Mouse (Mus musculus) limb, embryonic 11.5 days (tissue): ENCODE results near the gene Lpp. TPM values are rescaled to one million over a fixed set of nuclear protein-coding genes. Genes with fewer than 3 reads are reported as not detected.

ENCODE experiments used
- ATAC-seq: fragments of 200-750 bp; cut with Nextera tagmentation; 2 replicates; pipeline ENCODE4 v1.8.0; 2017; ENCODE audit warnings: low read depth; ENCODE audit not compliant: insufficient number of reproducible peaks, low FRiP score, low TSS enrichment
- DNase-seq: peaks from one replicate; pipeline ENCODE4 v3.0.0-alpha.2; 2015; ENCODE audit warnings: low spot score
- H3K27ac ChIP-seq: fragments of 300-500 bp; sonication (generic); replicated peaks from 2 replicates; pipeline ENCODE4 v1.5.1; 2014; ENCODE audit warnings: low read depth, mild to moderate bottlenecking, low read length
- H3K27me3 ChIP-seq: fragments of 300-500 bp; sonication (generic); 2 replicates; pipeline ENCODE4 v1.6.1; 2014; ENCODE audit warnings: mild to moderate bottlenecking, low read length, mixed read lengths; ENCODE audit not compliant: control insufficient read depth, insufficient read depth
- H3K36me3 ChIP-seq: fragments of 300-500 bp; sonication (generic); 2 replicates; pipeline ENCODE4 v1.6.1; 2014; ENCODE audit warnings: mild to moderate bottlenecking, low read length, moderate library complexity, mixed read lengths; ENCODE audit not compliant: control insufficient read depth, insufficient read depth
- H3K4me1 ChIP-seq: fragments of 300-500 bp; sonication (generic); 2 replicates; pipeline ENCODE4 v1.6.1; 2014; ENCODE audit warnings: low read length, mixed read lengths; ENCODE audit not compliant: control insufficient read depth, insufficient read depth
- H3K4me2 ChIP-seq: fragments of 300-500 bp; sonication (generic); 2 replicates; pipeline ENCODE4 v1.6.1; 2014; ENCODE audit warnings: low read depth, mild to moderate bottlenecking, moderate library complexity; ENCODE audit not compliant: severe bottlenecking
- H3K4me3 ChIP-seq: fragments of 300-500 bp; sonication (generic); 2 replicates; pipeline ENCODE4 v1.5.1; 2014; ENCODE audit warnings: low read depth, low read length
- H3K9ac ChIP-seq: fragments of 300-500 bp; sonication (generic); 2 replicates; pipeline ENCODE4 v1.6.1; 2014; ENCODE audit warnings: mild to moderate bottlenecking, low read length
- H3K9me3 ChIP-seq: fragments of 300-500 bp; sonication (generic); 2 replicates; pipeline ENCODE4 v1.6.1; 2016; ENCODE audit warnings: low read length; ENCODE audit not compliant: control insufficient read depth
- WGBS: fragments of 180-500 bp; shearing (Covaris S2); extraction: QIAGEN DNeasy Blood & Tissue Kit; methylation state at CpG from one replicate; pipeline ENCODE4 v1.1.7; 2014; 5-methylcytosine and 5-hydroxymethylcytosine counted together
- polyA plus RNA-seq: library from polyadenylated mRNA; unstranded; fragments of >200 nt; fragmentation: Nextera tagmentation; extraction: Ambion mirVana; gene quantifications from 2 replicates; pipeline ENCODE4 v1.2.1, GENCODE M21; 2014

The Lpp gene
- polyA plus RNA-seq, 1 experiment from 2014 or later, result 38.2 TPM

DNA sequence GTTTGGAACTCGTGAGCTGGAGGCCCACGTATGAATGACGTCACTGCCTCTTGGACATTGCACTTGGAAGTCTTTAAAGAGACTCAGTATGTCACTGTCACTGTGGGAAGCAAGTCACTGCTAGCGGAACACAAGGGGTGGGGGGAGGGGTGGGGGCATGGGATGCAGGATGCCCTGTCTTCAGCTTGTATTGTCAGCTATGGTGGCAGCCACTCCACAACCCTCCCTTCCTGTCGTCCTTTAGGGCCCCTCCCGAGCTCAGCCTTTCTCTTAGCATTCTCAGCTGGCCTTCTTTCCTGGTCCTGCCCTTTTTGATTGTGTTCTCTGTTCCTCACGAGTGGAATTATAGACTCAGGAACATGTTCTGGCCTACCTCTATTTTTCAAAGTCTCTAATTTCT is 40.3 kb downstream of the Lpp start:
- Histone ChIP-seq H3K4me1 (peaks cover 7% of the 10 kb centered on the region; the same call in 1 of the 2 replicates), H3K27me3 (no peaks in the 10 kb centered on the region), H3K9ac (no peak overlapping the region), H3K4me2 (no peak overlapping the region), H3K9me3 (no peaks in the 10 kb centered on the region), H3K27ac (no peak overlapping the region), H3K4me3 (no peak overlapping the region), H3K36me3 (no peaks in the 10 kb centered on the region)
- WGBS, result 44% methylated on average over 7 of the region's 7 CpGs
- DNase-seq, result no peak
- no peak for ATAC-seq

DNA sequence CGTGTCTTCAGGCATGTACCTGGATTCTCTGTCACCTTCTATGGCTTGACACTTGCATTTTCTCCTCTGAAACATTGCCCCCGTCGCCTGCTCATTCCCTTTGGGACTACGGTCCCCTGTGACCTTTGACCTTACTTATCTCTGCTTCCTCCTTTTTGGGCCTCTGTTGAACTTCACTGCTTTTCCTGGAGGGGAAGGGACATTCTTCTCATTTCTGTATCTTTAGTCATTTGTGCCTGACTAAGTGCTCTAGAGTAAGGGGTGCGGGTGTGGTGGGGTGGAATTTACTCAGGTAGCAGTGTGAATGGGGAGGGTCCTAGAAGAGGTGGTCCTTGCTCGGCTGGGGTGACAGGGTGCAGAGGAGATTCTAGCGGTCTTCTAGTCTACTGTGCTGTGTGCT is 40.7 kb downstream of the Lpp start:
- Histone ChIP-seq H3K4me2 (no peak overlapping the region), H3K27me3 (no peaks in the 10 kb centered on the region), H3K27ac (no peak overlapping the region), H3K36me3 (no peaks in the 10 kb centered on the region), H3K4me1 (peaks cover 7% of the 10 kb centered on the region; the same call in 1 of the 2 replicates), H3K9ac (no peak overlapping the region), H3K9me3 (no peaks in the 10 kb centered on the region), H3K4me3 (no peak overlapping the region)
- WGBS, result 54% methylated on average over 7 of the region's 7 CpGs
- DNase-seq (no peak), ATAC-seq (0 out of 2 replicates have a peak, but pooled peaks have one; percentile 44)

DNA sequence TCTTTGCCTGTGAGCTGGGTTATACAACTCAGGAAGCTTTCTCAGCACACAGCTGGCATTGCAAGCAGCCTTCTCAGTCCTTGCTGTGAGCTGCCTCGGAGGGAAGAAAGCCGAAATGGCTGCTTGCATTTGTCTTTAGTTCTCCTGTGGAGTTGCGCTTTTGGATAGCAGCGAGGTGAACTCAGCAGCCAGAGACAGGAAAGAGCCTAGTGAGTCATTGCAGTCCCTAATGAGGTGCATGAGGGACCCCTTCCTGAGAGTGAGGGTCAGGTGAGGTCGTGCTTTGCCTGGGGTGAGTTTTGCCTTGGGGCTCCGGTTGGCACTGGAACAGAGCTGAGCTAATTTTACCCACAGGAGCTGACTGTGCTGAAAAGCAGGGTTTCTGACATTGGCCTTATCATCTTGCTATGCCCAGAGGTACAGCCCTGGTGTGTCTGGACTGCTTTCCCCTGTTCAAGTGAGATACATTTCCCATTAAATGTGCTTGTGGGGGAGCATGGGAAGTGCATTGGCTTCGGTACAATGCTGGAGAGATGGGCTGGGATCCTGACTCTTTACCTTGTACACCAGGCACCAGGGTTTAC is 41.3 kb downstream of the Lpp start:
- Histone ChIP-seq H3K4me2 (no peak overlapping the region), H3K4me3 (no peak overlapping the region), H3K9me3 (no peaks in the 10 kb centered on the region), H3K36me3 (no peaks in the 10 kb centered on the region), H3K27me3 (no peaks in the 10 kb centered on the region), H3K9ac (no peak overlapping the region), H3K4me1 (peaks cover 7% of the 10 kb centered on the region; the same call in 1 of the 2 replicates), H3K27ac (peak overlapping the region; percentile 55)
- DNase-seq, result no peak
- WGBS, result 33% methylated on average over 7 of the region's 7 CpGs
- no peak for ATAC-seq

DNA sequence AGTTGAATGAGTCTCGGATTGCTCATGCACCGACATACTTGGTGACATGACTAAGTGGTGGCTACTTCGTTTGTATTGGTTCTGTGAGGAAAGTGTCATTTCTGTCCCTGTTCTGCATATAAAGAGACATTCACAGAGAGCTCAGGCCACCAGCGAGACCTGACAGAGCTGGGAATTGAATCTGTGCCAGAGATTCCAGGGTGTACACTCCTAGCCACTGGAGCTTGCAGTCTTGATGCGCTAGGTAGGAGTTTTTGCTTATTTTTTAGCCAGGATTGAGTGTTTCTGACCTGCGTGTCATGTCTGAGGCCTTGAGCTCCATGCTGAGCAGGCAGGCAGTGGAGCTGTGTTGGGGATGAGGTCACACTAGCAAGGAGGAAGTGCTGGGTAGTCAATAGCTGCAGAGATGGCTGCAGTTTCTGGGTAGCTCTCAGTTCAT is 41.8 kb downstream of the Lpp start:
- H3K4me1 ChIP-seq, result peaks cover 11% of the 10 kb centered on the region; the same call in 1 of the 2 replicates
- H3K9me3 ChIP-seq, result no peaks in the 10 kb centered on the region
- no peaks in the 10 kb centered on the region for H3K36me3 ChIP-seq
- ATAC-seq, result no peak
- WGBS, result 85% methylated on average over 6 of the region's 6 CpGs
- no peak for DNase-seq
- no peak overlapping the region for H3K4me3 ChIP-seq
- no peak overlapping the region for H3K9ac ChIP-seq
- no peak overlapping the region for H3K4me2 ChIP-seq
- no peak overlapping the region for H3K27ac ChIP-seq
- no peaks in the 10 kb centered on the region for H3K27me3 ChIP-seq

DNA sequence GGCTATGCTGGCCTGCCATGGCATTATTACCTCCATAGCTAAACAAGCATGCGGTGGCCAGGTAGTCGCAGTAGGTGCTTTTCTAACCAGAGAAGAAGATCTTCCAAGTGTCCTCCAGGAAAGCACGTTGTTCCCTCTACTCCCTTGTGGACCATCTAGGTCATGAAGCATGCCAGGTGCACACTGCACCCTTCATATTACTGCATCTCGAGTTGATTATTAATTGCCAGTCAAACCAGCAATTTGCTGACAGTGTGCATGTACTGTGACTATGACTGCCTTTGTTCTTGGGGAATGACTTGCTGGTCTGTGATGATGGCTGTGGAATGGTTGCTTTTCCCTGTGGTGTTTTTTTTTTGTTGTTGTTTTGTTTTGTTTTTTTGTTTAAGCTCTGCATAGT is 45.1 kb downstream of the Lpp start:
- Histone ChIP-seq H3K36me3 (no peaks in the 10 kb centered on the region), H3K4me1 (peaks cover 11% of the 10 kb centered on the region; the same call in 1 of the 2 replicates), H3K9ac (no peak overlapping the region), H3K4me2 (no peak overlapping the region), H3K27me3 (no peaks in the 10 kb centered on the region), H3K4me3 (no peak overlapping the region), H3K9me3 (no peaks in the 10 kb centered on the region), H3K27ac (no peak overlapping the region)
- ATAC-seq (no peak), DNase-seq (no peak)
- 86% methylated on average over 4 of the region's 4 CpGs for WGBS

- WGBS, result 17% methylated on average over 1 of the region's 1 CpGs
- ATAC-seq (no peak), DNase-seq (no peak)
- Histone ChIP-seq H3K9ac (no peak overlapping the region), H3K27ac (no peak overlapping the region), H3K36me3 (no peaks in the 10 kb centered on the region), H3K9me3 (no peaks in the 10 kb centered on the region), H3K4me3 (no peak overlapping the region), H3K27me3 (no peaks in the 10 kb centered on the region), H3K4me2 (no peak overlapping the region), H3K4me1 (peaks cover 4% of the 10 kb centered on the region; the same call in 1 of the 2 replicates)
Measured at GRCm38 (mm10) chr16:24441338-24441737, 48.0 kb downstream of the Lpp start.

- no peak overlapping the region for H3K4me2 ChIP-seq
- H3K27me3 ChIP-seq, result no peaks in the 10 kb centered on the region
- H3K4me3 ChIP-seq, result no peak overlapping the region
- no peak overlapping the region for H3K9ac ChIP-seq
- peaks cover 4% of the 10 kb centered on the region; the same call in 1 of the 2 replicates for H3K4me1 ChIP-seq
- no peaks in the 10 kb centered on the region for H3K36me3 ChIP-seq
- H3K27ac ChIP-seq, result no peak overlapping the region
- H3K9me3 ChIP-seq, result no peaks in the 10 kb centered on the region
- no peak for ATAC-seq
- WGBS, result 63% methylated on average over 5 of the region's 5 CpGs
- no peak for DNase-seq
Measured at GRCm38 (mm10) chr16:24442500-24443122, 49.3 kb downstream of the Lpp start.

DNA sequence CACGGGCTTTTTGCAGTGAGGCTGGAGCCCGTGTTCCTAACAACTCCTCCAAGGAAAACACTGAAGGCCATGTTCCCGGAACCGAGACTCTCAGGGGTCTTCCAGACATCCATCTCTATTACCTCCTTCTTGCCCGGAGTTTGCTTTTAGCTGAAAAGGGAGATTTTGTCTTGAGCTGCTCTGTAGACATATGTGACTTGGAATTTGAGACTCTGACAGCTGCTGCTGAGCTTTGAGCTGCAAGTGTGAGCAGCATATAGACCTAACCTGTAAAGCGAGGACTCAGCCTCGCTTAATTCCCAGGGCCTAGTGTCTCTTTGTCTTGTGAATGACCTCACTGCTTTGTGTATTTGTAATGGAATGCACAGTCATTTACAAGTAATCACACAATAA is 49.8 kb downstream of the Lpp start:
- no peak overlapping the region for H3K9ac ChIP-seq
- no peak overlapping the region for H3K4me2 ChIP-seq
- H3K27me3 ChIP-seq, result no peaks in the 10 kb centered on the region
- ATAC-seq, result no peak
- H3K36me3 ChIP-seq, result no peaks in the 10 kb centered on the region
- DNase-seq, result no peak
- WGBS, result 49% methylated on average over 7 of the region's 7 CpGs
- H3K9me3 ChIP-seq, result no peaks in the 10 kb centered on the region
- no peak overlapping the region for H3K4me3 ChIP-seq
- H3K27ac ChIP-seq, result no peak overlapping the region
- H3K4me1 ChIP-seq, result peaks cover 4% of the 10 kb centered on the region; the same call in 1 of the 2 replicates
